Mouse (Mus musculus) kidney, embryonic 14.5 days (tissue): Measurements from ENCODE around the gene Gjb5. TPM values are rescaled to one million over a fixed set of nuclear protein-coding genes. Genes with fewer than 3 reads are reported as not detected.

ENCODE experiments used
- ATAC-seq: fragments of 200-750 bp; cut with Nextera tagmentation; 2 replicates; pipeline ENCODE4 v1.8.0; 2017; ENCODE audit warnings: moderate number of reproducible peaks, mild to moderate bottlenecking, moderate TSS enrichment, moderate library complexity; ENCODE audit not compliant: low FRiP score, low TSS enrichment
- H3K27ac ChIP-seq: fragments of 300-500 bp; sonication (generic); 2 replicates; pipeline ENCODE4 v1.5.1; 2014; ENCODE audit warnings: low read depth, mild to moderate bottlenecking, low read length, moderate library complexity, mixed read lengths
- H3K27me3 ChIP-seq: fragments of 300-500 bp; sonication (generic); 2 replicates; pipeline ENCODE4 v1.6.1; 2014; ENCODE audit warnings: mild to moderate bottlenecking, low read length; ENCODE audit not compliant: control insufficient read depth, insufficient read depth
- H3K36me3 ChIP-seq: fragments of 300-500 bp; sonication (generic); 2 replicates; pipeline ENCODE4 v1.6.1; 2014; ENCODE audit warnings: low read length, mixed read lengths; ENCODE audit not compliant: control insufficient read depth, insufficient read depth
- H3K4me1 ChIP-seq: fragments of 300-500 bp; sonication (generic); 2 replicates; pipeline ENCODE4 v1.6.1; 2014; ENCODE audit warnings: low read length, mixed read lengths; ENCODE audit not compliant: control insufficient read depth, insufficient read depth
- H3K4me2 ChIP-seq: fragments of 300-500 bp; sonication (generic); replicated peaks from 2 replicates; pipeline ENCODE4 v1.6.1; 2014; ENCODE audit warnings: low read depth, mild to moderate bottlenecking, low read length
- H3K4me3 ChIP-seq: fragments of 300-500 bp; sonication (generic); 2 replicates; pipeline ENCODE4 v1.5.1; 2014; ENCODE audit warnings: mild to moderate bottlenecking, low read length
- H3K9ac ChIP-seq: fragments of 300-500 bp; sonication (generic); 2 replicates; pipeline ENCODE4 v1.6.1; 2014; ENCODE audit warnings: low read depth, mild to moderate bottlenecking, low read length, moderate library complexity
- H3K9me3 ChIP-seq: fragments of 300-500 bp; sonication (generic); 2 replicates; pipeline ENCODE4 v1.6.1; 2016; ENCODE audit warnings: low read length; ENCODE audit not compliant: control insufficient read depth
- WGBS: fragments of 180-500 bp; shearing (Covaris S2); extraction: QIAGEN DNeasy Blood & Tissue Kit; methylation state at CpG from one replicate; pipeline ENCODE4 v1.1.7; 2014; 5-methylcytosine and 5-hydroxymethylcytosine counted together
- polyA plus RNA-seq: library from polyadenylated mRNA; unstranded; fragments of >200 nt; fragmentation: Nextera tagmentation; extraction: Ambion mirVana; gene quantifications from 2 replicates; pipeline ENCODE4 v1.2.1, GENCODE M21; 2014

The Gjb5 gene
- polyA plus RNA-seq, 1 experiment from 2014 or later: 2.7 TPM

DNA sequence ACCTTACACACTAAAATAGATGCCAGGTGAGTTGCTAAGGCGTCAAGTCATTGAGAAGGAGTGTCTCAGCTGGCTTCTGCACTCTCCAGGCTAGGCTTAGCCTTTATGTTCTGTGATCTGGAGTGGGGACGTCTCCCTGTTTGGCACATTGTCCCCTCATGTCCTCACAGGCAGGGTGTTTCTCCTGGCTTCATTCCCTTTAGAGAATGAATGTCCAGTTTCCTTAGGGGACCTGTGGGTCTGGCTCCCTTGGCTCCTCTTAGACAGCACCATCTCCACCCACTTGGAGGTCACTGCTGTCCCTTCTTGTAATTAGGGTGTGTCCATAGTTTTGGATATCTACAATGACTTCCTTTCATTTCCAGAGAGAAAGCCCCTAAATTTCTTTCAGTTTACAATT, 51.1 kb downstream of the Gjb5 start:
- no peaks in the 10 kb centered on the region for H3K9me3 ChIP-seq
- no peak overlapping the region for H3K9ac ChIP-seq
- H3K36me3 ChIP-seq: no peaks in the 10 kb centered on the region
- peaks cover 5% of the 10 kb centered on the region for H3K27me3 ChIP-seq
- no peak overlapping the region for H3K27ac ChIP-seq
- no peak overlapping the region for H3K4me3 ChIP-seq
- no peak for ATAC-seq
- 61% methylated on average over 2 of the region's 2 CpGs for WGBS
- H3K4me2 ChIP-seq: no peak overlapping the region
- no peaks in the 10 kb centered on the region for H3K4me1 ChIP-seq

Other genes starting within 250 kb of the Gjb5 start
- 22.1 and 25.4 TPM in 2 replicates for gene Tmem35b, start 234.5 kb downstream of the Gjb5 start, polyA plus RNA-seq
- 0.69 and 0.79 TPM in 2 replicates for gene Dlgap3, start 189.0 kb downstream of the Gjb5 start, polyA plus RNA-seq
- 55.2 and 66.2 TPM in 2 replicates for gene Smim12, start 114.4 kb downstream of the Gjb5 start, polyA plus RNA-seq
- gene Gja4, start 44.1 kb downstream of the Gjb5 start, polyA plus RNA-seq: 22.2 and 23.7 TPM in 2 replicates
- gene Gjb3, start 27.3 kb downstream of the Gjb5 start, polyA plus RNA-seq: 1.4 and 1.5 TPM in 2 replicates
- 0.70 and 1.3 TPM in 2 replicates for gene Gjb4, start 4.1 kb downstream of the Gjb5 start, polyA plus RNA-seq